Mouse (Mus musculus) testis, adult 2 months (tissue): ENCODE measurements around the gene Asb15.

Experiments
- CTCF ChIP-seq: fragments of 200-500 bp; IDR thresholded peaks from 2 replicates; pipeline ENCODE4 v1.5.1; 2012; ENCODE audit warnings: low read depth, mild to moderate bottlenecking, inconsistent platforms, low read length, moderate library complexity; ENCODE audit not compliant: control insufficient read depth, insufficient read depth, insufficient replicate concordance
- POLR2A ChIP-seq: fragments of 200-500 bp; IDR thresholded peaks from 2 replicates; pipeline ENCODE4 v1.6.1; 2012; ENCODE audit warnings: low read depth, mild to moderate bottlenecking, inconsistent platforms, low read length, moderate library complexity; ENCODE audit not compliant: control insufficient read depth

- no peak for TF ChIP-seq CTCF
- TF ChIP-seq POLR2A = no peak
Measured at GRCm38 (mm10) chr6:24564081-24564480, 36.1 kb downstream of the Asb15 start.
